Mouse (Mus musculus) effector memory CD4-positive, alpha-beta T cell, adult 5 months (primary cell): ENCODE data around the gene Ryk. TPM values are rescaled to one million over a fixed set of nuclear protein-coding genes. Genes with fewer than 3 reads are reported as not detected.

ENCODE experiments used
- polyA plus RNA-seq: library from polyadenylated mRNA; unstranded; fragments of 100-300 nt; shearing (Covaris generic); gene quantifications from one replicate; pipeline ENCODE4 v1.2.1, GENCODE M21; 2017

The Ryk gene
- 18.4 TPM for polyA plus RNA-seq

DNA sequence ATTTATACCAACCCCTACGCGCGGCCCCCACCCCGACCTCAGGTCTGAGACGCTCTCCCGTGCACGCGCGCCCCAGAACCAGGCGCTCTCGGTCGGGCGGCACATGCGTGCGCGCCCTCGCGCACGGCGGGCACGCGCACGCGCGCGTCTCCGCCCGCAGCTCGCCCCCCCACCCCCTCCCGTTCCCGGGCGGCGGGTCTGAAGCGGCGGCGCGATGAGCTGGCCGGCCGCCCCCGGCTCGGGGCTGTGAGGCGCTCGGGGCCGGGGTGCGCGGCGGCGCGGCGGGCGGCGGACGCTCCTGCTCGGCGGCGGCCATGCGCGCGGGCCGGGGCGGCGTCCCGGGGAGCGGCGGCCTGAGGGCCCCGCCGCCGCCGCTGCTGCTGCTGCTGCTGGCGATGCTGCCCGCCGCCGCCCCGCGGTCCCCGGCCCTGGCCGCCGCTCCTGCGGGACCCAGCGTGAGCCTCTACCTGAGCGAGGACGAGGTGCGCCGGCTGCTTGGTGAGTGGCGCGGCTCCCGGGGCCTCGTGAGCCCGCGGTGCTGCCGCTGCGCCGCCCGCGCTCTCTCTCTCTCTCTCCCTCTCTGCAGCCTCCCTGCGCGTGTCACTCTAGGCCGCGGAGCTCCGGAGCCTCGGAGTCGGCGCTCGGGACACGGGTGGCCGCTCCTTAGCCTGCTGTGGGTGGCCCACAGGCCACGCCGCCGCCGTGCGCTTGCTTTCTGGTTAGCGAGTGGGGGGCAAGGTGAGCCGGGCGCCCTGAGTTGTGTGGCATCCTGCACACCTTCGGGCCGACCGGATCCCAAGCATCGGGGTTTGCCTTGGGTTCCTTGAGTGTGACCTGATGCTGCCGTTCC is at the start of gene Ryk:
TSS of gene Ryk (plus strand) at position 176 of the 850 bp plus-strand sequence.

Other genes with a start within 250 kb of the Ryk start
- gene Anapc13, start 208.6 kb upstream of the Ryk start, polyA plus RNA-seq = 55.4 TPM
- gene Cep63, start 208.4 kb upstream of the Ryk start, polyA plus RNA-seq = 38.7 TPM
- 1.7 TPM for gene Amotl2, start 118.2 kb upstream of the Ryk start, polyA plus RNA-seq
- gene Slco2a1, start 153.8 kb downstream of the Ryk start, polyA plus RNA-seq = 0.15 TPM